Mouse (Mus musculus): ENCODE data around the gene Nmur1.

The Nmur1 gene

DNA sequence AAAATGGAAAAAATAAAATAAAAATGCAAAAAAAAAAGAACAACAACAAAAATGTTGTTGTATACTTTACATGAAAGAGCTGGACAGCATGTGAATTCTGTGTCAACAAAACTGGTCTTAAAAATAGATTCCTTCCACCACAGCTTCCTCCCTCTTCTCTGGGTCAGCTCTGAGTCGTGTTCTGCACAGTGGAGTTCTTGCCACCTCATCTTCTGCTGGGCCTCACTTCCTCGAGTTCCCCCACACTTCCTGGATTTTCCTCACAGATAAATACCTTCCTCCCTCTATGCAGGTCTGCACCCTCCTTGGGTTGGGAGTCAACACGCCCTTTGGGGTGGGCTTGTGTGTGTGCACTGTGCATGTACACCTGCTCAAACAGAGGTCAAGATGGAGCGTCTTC is 19.7 kb downstream of the Nmur1 start:
- no peak for DNase-seq

DNA sequence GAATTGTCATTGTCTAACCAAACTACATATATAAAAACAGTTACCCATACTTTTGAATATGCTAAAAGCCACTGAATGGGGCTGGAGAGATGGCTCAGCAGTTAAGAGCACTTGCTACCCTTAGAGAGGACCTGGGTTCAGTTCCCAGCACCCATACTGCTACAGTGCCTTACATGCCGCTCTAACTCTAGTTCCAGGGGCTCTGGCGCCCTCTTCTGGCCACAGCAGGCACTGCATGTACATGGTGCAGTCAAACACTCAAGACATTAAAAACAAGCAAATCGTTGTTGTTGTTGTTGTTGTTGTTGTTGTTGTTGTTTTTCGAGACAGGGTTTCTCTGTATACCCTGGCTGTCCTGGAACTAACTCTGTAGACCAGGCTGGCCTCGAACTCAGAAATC is 21.2 kb downstream of the Nmur1 start:
- no peak for DNase-seq

DNA sequence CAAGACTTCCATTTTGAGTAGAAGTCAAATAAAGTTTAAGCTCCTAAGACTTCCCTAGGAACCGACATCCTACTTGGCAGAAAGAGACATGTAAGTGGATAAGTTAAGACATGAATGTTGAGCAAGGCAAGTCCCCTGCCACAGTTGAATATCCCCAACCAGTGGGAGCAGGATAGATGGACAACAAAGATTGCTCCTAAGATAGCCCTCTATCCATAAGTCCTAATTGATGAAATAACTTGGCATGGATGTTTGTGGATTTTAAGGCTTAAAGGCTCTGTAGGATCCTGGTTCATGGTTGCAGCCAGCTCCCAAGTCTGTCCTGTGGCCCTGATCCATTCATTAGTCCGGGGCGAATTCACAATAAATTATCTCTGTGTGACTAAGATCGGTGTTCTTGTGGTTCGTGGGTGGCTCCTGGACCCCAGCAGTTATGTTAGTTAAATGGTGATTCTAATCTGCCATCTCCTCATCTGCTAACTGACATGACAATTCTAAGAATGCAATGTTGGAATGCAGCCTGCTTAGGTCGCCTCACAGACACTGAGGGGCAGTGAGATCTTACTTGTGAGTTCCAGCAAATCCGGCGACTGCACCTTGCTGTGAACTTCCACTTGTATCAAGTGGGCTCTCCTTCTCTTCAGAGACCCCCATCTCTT is 25.8 kb downstream of the Nmur1 start:
- DNase-seq, result no peak

GRCm38 (mm10) chr1:86399322-86399721 is 26.7 kb downstream of the Nmur1 start:
- DNase-seq, result no peak

- DNase-seq, result no peak
These were observed 27.8 kb downstream of the Nmur1 start for GRCm38 (mm10) chr1:86398222-86398621.

GRCm38 (mm10) chr1:86397621-86398020 is 28.4 kb downstream of the Nmur1 start:
- no peak for DNase-seq

DNA sequence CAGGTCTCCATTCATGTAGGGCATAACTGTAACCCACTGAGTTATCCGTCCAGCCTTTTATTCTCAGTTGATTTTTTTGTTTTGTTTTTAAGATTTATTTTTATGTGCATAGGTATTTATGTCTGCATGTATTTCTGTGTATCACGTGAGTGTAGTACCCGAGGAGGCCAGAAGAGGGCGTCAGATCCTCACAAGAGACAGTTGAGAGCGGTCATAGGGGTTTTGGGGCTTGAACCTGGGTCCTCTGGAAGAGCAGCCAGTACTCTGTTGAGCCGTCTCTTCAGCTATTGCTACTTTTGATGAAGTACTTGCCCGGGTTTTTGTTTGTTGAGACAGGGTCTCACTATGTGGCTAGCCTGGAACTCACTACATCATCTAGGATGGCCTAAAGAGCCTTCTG is 30.1 kb downstream of the Nmur1 start:
- no peak for DNase-seq

GRCm38 (mm10) chr1:86394246-86394645 is 31.8 kb downstream of the Nmur1 start:
- DNase-seq, result no peak

DNA sequence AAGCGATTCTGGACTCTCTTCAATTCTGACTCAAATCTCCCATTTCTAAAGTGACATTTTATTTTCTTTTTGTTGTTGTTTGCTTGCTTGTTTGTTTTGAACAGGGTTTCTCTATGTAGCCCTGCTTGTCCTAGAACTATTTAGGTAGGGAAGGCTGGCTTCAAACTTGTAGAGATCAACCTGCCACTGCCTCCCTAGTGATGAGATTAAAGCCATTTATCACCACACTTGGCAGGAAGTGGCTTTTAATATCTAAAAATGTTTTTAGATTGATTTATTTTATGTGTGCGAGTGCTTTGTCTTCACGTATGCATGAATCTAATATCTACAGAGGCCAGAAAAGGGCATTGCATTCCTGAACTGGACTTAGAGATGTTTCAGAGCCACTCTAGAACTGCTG is 32.8 kb downstream of the Nmur1 start:
- no peak for DNase-seq

DNA sequence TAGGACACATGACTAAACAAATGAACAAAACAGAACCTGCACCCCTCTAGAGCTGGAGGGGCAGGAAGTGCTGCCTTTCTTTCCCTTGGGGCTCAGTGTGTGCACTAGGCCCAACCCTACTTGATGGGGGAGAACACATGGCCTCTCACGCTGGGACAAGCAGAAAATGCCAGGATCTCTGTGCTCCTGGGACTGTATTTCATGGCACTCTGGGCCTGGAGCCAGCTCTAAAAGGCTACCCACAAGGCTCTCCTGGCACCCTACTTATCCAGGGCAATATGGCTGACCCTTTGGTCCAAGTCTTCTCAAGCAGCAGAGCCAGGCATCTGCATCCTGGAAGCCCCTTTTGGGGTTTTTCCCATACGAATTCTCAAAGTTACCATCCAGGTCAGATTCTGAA is 34.6 kb downstream of the Nmur1 start:
- DNase-seq, result no peak

- peak; percentile 66 for DNase-seq
These were observed 36.8 kb downstream of the Nmur1 start for GRCm38 (mm10) chr1:86389230-86389629.

DNA sequence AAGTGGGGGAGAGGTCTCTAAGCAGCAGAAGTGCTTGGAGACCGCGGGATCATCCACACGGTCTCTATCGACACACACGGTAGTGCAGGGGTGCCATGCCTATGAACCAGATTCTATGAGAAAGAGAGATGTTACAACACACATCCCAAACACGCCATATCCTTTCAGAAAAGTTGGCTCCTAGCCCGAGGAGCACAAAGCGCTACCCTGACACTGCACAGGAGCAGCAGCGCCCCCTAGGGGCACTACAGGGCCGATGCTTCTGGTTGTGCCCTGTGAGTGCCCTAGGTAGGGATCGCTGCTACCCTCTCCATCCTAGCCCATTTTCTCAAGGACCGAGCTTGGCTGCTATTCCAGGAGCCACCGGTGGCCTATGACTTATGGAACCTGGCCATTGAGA is 45.0 kb downstream of the Nmur1 start:
- peak; percentile 25 for DNase-seq

- no peak for DNase-seq
These were observed 46.9 kb downstream of the Nmur1 start for GRCm38 (mm10) chr1:86379161-86379569.

DNA sequence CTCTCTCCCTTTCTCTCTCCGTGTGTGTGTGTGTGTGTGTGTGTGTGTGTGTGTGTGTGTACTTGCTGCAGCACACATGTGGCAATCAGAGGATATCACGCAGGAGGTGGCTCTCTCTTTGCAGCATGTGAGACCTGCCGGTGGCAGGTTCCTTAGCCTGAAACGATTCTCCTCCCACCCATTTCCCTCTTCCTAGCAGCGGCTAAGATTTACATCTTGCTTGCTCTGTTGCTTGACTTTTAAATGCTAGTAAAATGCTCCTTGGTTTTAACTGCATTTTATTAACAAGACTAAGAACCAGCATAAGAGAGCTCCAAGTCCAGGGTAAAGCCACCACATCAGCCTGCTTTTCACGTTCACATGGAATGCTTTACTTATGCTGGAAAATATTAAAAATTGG is 47.4 kb downstream of the Nmur1 start:
- no peak for DNase-seq

DNA sequence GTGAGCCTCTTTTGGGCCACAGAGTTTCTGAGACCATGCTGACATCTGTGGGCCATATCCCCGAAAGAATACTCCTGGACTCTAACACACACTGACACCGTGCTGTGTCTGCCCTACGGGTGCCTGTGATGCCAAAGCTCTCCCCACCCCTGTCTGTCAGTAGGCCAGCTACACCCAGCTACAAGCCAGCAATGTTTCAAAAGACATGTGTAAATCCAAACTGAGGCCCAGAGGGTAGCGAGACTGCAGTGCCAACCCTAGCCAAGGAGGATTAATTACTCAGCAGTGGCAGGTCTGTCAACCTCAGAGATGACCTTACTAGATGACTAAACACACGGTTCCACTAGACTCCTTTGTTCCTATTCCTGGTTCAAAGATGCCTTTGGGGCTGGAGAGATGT is 49.7 kb downstream of the Nmur1 start:
- no peak for DNase-seq

- no peak for DNase-seq
These were observed 54.0 kb downstream of the Nmur1 start for GRCm38 (mm10) chr1:86371997-86372396.

GRCm38 (mm10) chr1:86368086-86368485 is 57.9 kb downstream of the Nmur1 start:
- DNase-seq, result no peak

GRCm38 (mm10) chr1:86363671-86364070 is 62.4 kb downstream of the Nmur1 start:
- no peak for DNase-seq

DNA sequence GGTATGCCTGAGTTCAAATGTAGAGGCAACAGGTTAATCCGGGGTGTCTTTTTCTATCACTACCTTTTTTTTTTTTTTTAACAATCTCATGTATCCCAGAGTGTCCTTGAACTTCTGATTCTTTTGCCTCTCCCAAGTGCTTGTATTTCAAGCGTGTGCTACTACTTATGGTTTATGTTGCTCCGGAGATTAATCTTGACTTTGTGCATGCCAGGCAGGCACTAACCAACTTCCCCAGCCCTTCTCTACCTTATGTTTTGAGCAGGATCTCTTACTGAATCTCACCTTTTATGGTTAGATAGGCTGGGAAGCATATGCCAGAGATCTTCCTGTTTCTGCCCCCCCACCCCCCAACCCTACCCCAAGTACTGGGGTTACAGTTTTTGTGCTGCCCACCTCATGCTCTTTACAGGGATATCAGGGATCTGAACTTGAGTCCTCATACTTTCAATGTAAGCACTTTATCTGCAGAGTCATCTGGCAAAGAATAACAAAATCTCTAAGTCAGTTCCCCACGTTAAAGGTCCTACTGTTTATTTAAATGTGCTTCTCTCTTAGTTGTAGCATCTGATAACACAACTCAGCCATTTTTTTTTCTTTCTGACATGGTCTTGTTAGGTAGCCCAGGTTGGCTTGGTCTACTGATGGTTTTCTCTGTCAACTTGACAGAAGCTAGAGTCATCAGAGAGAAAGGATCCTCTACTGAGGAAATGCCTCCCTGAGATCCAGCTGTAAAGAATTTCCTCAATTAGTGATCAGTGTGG is 64.0 kb downstream of the Nmur1 start:
- no peak for DNase-seq

DNA sequence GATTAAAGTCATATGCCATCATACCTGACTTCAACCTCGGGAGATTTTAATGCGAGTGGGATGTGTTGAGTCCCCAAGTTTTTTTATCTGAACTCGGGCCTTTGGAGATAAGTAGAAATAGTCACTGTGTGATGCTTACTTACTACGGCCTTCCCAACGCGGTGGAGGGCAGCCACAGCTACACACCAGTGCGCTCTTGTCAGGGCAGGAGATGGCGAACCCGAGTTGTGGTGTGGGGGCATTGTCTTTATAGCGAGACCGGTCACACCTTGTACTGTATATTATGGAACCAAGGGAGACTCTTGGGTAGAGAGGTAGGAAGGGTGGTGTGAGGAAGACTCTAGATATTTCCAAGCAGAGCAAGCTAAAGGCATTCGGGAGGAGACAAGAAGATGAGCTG is 65.6 kb downstream of the Nmur1 start:
- DNase-seq, result no peak

GRCm38 (mm10) chr1:86359798-86360179 is 66.2 kb downstream of the Nmur1 start:
- DNase-seq, result no peak

DNA sequence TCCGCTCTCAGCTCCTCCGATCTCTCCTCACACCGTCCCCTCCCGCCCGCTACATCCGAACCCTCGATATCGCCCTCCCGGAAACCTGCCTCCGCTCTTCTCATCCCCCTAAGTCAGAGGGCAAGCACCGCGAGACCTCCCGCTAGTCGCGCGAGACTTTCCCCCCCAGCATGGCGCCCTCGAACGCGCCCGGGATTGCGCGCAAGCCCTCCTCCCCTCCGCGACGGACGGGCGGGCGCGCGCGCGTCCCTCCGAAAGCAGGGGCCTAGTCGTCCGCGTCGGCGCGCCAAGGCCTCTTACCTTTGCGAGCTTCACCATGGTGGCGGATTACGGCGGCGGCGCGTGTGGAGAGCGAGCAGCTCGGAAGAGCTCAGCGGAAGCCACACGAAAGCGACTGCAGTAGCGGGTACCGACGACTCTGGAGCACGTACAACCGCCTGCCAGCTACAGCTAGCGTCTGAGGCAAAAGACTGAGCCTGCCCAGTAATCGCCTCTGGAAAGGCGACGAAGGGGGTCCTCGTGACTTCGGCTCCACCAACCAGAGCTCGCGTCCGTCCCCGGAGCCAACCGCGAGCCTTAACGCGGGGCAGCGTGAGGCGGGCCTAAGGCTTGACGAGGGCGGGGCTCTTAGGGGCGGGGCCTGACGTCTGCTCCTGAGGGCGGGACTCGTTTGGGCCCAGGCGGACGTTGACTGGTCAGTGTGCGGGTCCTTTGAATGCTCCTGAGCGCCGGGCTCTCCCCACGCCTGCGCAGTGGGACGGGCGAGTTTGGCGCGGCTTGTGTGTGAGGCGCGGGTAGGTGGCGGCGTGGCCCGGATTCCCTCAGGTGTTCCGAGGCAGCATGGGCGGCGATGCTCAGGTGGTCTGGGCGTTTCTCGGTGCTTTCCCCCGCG is 66.9 kb downstream of the Nmur1 start, which contains the start of gene Ncl:
Gene Ncl, minus strand, starts transcription at position 495 of the 892 bp plus-strand sequence.
- peak; percentile 97 for DNase-seq

DNA sequence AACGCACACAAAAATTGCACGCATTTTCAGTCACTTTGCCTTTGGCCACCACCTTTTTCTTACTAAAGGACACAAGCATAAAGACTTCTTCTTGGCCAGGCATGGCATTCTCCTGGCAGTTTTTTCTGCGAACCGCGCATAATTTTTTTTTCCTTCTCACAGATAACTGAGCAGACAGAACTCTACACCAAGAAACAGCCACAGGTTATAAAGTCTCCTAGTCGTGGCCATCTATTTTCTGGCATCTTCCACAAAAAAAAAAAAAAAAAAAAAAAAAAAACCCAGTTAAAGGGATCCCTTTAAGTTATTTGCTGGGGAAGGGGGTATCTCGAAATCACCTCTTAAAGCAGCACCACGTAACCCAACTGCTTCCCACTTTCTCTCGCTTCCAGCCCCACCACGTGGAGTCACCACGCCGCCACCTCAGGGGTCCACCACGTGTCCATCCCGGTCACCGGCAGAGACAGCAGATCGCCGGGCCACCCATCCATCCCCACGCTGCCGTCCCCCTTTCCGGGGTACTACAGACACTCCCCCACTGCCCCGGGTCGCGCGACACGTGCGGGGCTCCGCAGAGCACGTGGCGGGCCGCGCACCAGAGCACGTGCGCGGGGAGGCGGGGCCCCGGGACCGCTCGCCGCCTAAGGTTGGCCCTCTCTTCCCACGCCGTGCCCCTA is 67.7 kb downstream of the Nmur1 start:
- peak; percentile 16 for DNase-seq
